Mouse (Mus musculus) hindbrain, embryonic 11.5 days (tissue): ENCODE measurements around the gene Ric8b. TPM values are rescaled to one million over a fixed set of nuclear protein-coding genes. Genes with fewer than 3 reads are reported as not detected.

Experiments used
- polyA plus RNA-seq: library from polyadenylated mRNA; unstranded; fragments of >200 nt; fragmentation: Nextera tagmentation; extraction: Ambion mirVana; gene quantifications from 2 replicates; pipeline ENCODE4 v1.2.1, GENCODE M21; 2014

Ric8b gene
- polyA plus RNA-seq, 1 experiment from 2014 or later, result 33.7 TPM

Other genes with a start within 250 kb of the Ric8b start
- 65.9 and 66.5 TPM in 2 replicates for gene Rfx4, start 161.6 kb upstream of the Ric8b start, polyA plus RNA-seq
- 2.0 and 2.6 TPM in 2 replicates for gene Fhl4, start 184.9 kb downstream of the Ric8b start, polyA plus RNA-seq
- gene Tmem263, start 185.0 kb downstream of the Ric8b start, polyA plus RNA-seq, result 59.5 and 67.6 TPM in 2 replicates
- 35.7 and 37.4 TPM in 2 replicates for gene Mterf2, start 210.4 kb downstream of the Ric8b start, polyA plus RNA-seq